Mouse (Mus musculus) frontal cortex, adult 2 months (tissue): ENCODE measurements around the gene Lsamp. TPM values are rescaled to one million over a fixed set of nuclear protein-coding genes. Genes with fewer than 3 reads are reported as not detected.
A peak's percentile ranks its signal among the peaks of the same experiment; 100 is the strongest.

Experiments
- DNase-seq, 2 experiments: peaks; one replicate each; pipeline ENCODE4 v3.0.0; 2022; ENCODE audit warnings: low spot score in 1 of 2; ENCODE audit errors: extremely low spot score in 1 of 2
- polyA plus RNA-seq: library from polyadenylated mRNA; depleted of rRNA; stranded (reverse); fragments of >200 nt; gene quantifications from 2 replicates; pipeline ENCODE4 v1.2.3, GENCODE M21; 2012; rRNA removed

The Lsamp gene
- polyA plus RNA-seq = 96.8 and 100 TPM in 2 replicates

DNA sequence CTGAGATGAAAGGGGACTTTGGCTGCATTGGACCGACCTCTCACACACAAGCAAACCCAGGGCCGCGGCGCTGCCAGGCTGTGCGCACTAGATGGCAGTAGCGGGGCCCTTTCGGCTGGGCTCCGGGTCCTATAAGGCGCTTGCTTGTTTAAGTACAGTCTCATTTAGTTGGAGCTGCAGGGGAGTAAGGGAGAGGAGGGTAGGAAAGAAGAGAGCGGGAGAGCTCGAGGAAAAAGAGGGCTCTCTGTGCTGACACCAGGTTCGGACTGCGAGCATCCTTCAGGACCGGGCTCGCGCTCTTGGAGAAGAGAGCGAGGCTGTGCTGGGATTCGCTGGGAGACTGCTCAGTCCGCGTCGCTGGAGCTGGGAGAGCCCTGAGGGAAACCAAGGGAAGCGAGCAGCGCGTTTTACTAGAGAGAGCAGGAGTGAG, at the start of gene Lsamp:
Gene Lsamp, plus strand, starts transcription at position 157 of the 430 bp plus-strand sequence.
- peak; percentile 70 to 94 for DNase-seq

DNA sequence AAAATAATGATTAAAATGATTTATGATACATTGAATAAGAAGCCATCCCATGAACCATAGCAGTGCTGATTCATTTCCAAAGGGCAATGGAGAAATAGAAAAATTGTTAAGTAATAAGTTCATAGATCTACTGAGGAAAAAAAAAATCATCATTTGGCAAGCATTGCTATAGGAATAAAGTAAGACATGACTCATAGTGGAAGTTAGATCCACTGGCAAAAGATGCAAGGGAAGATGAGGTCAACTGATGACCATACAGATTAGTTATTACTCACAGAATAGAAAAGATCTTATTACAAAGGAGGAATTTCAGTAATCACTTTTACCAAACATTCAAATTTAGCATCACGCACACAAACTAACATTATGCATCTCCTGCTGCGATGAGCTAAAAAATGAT, 26.5 kb upstream of the Lsamp start:
- no peak for DNase-seq

DNA sequence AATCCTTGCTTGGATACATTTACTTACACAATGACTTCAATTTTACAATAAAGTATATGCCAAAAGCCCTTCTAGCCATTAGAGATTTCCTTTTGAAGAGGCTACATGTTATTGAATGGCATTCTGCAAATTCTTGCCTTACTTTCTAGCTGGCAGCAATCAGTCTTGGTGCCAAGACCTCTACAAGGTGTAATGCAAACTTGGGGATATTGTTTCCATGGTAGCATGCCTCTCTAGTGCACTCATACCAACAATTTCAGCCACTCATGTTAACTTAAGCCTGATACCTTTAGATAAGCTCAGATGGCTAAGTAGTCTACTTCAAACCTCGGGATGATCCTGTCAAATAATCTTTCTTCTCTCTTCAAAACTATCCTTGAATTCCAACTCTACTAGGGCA, 11.4 kb upstream of the Lsamp start:
- no peak for DNase-seq

DNA sequence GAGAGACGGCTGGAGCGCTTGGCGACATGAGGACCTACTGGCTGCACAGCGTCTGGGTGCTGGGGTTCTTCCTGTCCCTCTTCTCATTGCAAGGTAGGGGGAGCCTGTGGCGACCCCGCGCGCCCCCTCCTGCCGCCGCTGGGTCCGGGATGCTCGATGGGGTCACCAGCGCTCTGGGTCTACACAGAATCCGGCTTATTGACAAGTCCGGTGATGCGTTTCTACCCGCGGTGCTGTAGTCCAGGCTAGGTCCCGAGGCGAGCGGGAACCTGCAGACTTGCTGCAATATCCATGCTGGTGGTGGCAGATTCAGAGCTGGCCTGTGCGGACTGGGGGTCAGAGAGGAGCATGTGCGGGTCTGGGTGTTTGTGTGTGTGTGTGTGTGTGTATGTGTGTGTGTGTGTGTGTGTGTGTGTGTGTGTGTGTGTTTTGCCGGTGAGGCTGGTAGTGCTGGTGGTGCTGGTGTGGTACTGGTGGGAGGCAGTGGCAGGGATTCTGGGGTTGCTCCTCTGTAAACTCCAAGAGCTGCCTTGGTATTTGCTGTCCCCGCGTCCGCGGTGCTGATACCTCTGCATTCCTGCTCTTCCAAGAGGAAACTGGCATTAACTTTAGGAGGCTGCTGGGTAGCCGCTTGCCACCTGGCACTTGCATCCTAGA, 602 bp downstream of the Lsamp start:
- DNase-seq = peak; percentile 8 to 39

DNA sequence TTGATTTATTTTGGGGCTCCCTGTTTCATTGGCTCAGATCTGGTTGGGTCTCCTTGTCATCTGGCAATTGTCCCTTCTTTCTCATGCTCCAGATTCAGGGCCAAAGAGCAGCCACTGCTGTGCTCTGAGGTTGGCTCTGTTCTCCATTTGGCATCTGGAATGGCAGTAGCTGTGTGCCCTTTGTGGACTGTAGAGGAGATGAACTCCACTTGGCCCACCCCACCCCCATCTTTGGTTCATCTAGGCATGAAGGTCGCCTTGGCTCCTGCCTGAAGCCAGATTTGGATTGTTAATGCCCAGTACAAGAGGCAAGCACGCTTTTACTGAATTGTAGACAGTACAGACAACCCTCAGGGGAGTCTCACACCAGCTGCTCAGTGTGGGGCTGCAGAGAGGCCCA, 4.3 kb downstream of the Lsamp start:
- DNase-seq = peak in 1 of 2 experiments; percentile 36

DNA sequence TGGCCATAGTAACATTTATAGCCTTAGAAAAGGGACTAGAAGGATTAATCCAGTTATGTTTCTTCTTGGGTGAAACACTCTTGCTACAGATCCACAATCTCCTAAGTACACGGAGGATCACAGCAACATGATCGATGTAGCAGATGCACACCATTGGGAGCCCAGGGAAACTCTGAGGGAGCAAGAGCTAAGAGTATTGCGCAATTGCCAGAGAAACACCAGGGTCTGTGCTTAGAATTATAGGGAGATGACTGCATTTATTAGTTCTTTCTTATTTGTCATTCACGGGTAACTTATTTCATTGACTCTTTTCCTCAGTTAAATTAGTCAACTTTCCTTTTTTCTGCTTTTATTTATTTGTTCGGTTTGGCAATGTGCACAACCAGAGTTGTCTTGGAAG, 10.7 kb downstream of the Lsamp start:
- no peak for DNase-seq

DNA sequence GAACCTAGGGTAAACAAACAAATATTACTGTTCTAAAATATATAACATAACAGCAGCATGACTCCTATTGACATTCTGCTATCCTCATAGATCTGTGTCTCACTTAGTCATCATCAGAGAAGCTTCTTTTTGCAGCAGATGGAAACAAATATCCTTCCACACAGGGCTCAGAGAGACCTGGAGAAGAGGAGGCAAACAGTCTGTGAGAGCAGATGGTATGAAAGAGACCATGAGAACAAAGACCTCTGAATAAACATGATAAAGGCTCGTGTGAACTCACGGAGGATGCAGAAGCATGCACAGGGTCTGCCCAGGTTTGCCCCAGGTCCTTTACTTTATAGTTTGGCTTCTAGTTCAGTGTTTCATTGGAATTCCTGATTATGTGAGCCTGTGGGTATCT, 24.6 kb downstream of the Lsamp start:
- DNase-seq = no peak

DNA sequence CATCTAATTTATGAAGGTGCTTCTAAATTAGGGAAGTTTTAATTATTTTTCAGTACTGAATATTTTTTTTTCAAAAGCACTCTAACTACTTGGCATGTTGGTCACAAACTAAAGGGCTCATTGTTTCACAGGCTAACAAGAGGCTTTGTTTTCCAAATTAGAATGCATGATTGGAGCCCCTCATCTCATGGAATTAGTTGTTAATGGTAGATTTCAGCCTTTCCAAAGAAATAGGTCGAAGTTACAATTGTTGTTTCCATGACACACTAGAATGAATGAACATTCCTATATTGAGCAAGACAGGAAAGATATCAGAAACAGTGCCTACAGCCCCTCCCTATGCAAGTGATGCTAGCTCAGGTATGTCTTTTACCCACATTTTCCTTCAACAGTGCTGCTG, 26.9 kb downstream of the Lsamp start:
- DNase-seq = no peak

DNA sequence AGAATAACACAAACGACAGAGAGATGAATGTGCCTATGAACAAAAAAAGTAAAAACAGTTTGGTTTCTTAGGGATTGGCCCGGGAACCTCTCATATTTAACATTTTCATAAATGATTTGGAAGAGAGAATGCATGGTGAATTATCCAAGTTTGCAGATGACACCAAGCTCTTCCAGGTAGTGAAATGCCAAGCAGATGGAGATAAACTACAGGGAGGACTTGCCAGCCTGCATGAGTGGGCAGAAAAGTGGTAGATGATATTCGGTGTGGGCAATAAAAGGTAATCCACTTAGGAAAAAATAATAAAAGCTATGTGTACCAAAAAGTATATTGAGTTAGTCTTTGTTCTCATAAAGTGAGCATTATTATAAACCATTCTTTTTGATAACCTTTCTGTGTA, 38.5 kb downstream of the Lsamp start:
- DNase-seq = no peak

DNA sequence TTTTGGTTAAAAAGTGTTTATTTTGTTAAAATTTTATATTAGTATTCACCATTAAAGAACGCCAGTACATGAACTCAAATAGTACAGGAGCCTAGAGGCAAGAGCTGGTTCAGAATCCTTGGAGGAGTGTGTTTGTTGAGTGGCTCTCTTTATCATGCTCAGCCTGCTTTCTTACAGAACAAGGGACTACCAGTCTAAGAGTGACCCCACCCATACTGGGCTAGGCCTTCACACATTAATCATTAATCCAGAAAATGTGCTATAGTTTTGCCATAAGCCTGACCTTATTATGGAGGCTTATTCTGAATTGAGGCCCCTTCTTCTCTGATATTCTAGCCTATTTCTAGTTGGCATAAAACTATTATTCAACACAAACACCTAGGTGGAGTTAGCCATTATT, 52.6 kb downstream of the Lsamp start:
- no peak for DNase-seq

DNA sequence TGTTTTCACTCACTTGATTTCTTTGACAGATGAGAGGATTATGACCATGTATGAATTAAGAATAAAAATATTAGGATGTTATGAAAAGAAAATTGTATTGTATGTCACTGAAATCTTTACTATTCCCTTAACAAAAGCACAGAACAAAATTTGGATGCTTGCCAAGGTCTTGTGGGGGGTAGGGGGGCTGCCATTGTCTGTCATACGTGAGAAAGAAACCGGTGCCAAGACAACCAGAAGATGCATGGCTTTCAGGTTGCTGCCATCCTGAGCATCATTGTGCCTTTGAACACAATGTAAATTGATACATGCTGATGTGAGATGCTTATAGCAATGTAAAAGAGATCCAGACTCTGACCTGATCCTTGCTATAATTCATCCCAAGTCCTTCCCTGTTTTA, 75.4 kb downstream of the Lsamp start:
- DNase-seq = no peak

DNA sequence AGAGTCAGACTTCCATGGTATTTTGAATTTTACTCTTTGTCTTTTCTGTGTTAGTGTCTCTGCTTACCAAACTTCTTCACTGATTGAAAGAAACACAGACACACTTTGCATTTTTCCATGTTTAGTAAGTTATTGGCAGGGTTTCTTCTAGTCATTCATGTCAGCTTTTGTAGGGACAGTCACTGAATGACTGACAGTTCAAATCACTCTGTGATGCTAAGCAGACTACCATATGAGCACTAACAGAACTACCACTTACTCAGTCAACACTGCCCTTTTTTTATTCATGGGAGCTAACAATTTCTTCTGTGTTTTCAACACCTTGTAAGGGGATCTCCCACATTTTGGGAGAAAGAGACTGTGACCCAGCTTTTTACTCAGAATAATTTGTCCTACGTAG, 75.8 kb downstream of the Lsamp start:
- no peak for DNase-seq

DNA sequence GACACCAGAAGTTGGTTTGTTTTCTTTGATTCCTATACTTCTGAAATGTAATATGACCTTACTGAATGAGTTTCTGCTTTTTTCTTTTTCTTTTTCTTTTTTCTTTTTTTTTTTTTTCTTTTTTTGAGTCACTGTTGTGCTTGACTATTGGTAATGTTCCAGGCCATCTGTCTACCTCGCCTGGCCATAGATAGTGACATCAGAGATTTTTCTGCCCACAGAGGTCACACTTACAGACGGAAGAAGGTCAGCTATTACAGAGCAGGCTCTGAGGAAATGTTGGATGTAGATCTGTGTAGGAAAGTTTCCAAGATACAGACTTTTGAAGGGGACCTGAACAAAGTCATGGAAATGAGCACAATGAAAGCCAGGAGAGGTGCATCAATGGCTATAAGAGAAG, 76.3 kb downstream of the Lsamp start:
- no peak for DNase-seq

DNA sequence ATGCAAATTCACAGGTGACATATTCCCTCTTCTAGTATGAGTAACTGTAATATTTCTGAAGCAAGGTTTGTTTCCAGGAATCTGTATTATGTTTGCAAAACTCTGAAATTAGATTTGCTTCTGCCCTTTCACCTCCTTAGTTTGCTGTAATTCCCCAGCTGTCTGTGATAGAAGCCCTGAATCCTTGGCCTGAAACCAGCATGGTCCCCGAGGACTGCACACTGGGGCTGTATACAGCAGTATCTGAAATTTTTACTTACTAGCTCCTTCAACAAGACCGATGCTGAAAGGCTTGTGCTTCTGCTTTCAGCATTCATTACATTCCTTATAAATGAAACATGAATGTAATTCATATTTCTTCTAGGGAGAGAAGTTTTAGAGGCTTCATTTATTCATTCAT, 91.4 kb downstream of the Lsamp start:
- no peak for DNase-seq

DNA sequence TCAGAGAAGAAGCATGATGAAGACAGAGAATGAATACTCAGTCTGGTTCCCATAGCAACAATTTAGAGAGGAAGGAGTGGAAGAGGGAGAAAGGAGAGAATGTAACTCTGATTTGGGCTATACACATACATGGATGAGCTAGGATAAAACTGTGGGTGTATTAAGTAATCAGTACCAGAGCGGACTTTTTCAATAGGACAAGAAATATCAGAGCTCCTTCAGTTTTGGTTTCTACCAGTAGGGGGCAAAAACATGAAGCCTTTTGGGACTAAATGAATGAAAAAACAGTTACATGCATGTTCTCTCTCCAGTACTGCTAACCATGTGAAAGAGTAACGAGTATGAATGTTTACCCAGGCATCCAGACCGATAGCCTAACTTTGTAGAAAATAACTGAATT, 96.1 kb downstream of the Lsamp start:
- DNase-seq = peak in 1 of 2 experiments; percentile 59

DNA sequence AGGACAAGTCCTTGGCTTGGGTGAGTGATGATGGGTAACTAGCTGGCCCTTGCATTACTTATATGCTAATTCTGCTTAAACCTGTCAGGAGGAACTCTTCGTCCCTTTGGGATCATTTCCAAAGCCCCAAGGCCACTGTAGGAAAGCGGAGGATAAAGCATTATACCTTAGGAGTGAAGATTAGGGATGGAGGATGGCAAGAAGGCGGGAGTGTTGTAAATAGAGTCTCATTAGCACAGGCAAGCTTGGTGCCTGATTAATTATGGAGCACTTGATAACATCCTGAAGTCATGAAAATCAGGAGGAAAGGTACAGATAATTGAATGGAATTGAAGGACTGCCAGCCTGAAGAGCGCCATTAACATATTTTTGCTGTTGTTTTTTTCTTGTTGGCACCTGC, 120.2 kb downstream of the Lsamp start:
- DNase-seq = no peak

DNA sequence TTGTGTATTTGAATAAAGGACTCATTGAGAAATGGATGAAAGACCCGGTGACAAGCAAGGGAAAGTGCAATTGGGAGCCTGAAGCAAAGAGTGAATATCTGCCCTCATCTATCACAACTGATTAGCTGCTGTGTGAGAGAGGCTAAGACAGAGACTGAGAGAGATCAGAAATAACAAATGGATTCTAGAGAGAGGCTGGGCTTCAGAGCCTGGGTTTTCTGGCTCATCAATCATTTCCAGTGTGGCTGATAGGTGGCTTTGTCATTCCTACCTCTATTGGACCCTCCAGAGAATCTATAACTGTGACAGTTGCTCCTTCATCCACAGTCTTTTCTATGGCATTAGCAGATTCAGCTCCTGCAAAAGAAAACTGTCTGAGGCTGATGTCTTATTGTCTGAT, 198.8 kb downstream of the Lsamp start:
- no peak for DNase-seq

DNA sequence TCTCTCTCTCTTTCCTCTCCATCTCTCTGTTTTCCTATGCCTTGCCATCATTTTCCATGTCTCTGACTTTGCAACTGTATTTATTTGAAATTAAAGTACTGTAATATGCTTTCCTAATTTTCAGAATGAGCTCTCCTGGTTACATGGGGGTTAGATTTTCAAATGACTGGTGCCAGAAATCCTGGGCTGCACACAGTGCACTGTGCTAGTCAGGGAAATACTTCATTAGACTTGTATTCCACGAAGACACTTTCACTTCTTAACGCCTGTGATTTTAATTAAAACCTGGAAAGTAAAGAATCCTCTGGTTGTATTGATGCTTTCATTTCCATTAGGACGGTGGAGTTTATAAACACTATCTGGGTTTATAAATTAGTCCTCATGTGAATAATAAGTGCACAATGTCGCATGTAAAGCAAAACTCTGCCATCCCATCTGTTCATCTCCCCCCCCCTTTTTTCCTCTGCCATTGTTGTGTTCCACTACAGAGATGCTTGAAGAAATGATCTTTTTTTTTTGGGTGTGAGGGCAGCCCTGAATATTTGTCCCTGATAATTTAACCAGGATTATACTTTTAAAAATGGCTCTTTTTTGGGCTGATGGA, 203.9 kb downstream of the Lsamp start:
- no peak for DNase-seq

DNA sequence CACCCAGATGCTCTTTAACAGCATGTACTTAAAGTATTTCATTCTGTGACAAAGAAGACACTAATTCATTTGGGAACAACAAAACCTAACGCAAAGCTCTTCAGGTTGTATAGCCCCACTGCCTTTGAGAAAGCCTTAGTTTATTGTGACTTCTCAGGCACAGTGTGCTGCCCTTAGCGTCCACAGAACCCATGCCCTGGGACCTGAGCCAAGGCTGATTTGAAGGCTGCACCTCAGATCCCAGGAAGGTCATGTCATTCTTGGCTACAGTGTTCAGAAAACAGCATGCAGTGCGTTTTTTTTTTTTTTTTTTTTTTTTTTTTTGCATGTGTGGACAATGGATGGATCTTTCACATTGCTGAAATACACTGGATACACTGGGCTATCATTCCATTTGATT, 210.2 kb downstream of the Lsamp start:
- no peak for DNase-seq

DNA sequence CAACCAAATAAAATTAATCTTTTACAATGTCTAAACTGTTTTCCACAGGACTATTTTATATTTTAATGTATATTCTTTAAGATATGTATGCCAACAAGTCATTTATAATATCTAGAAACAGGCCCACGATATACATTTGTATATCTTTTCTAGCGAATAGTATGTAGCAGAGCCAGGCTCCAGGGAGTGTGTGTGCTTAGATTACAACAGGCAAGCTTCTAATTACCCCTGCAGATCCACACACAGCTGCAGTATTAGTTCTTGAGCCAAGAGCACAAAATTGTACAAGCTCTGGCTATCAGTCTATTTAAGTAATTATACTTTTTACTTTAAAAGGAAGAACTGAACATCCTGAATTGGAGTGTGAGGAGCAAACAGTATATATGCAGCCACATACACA, 210.7 kb downstream of the Lsamp start:
- DNase-seq = no peak

DNA sequence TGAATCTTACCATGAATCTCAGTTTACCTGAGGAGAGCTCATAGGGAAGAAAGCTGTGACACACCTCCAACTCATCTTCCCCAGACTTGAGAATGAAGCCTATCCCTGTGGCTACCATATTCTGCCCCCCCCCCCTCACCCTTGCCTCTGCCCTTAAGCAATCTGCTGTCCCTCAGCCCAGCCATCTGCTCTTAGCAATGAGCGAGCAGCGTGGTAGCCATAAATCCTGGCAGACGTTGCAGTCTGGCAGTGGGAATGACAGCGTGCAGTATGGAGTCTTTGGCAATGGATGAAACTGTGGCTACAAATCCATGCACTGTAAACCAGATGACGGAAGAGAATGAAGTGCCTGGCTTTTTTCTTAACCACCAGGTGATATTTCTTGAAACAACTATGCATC, 244.5 kb downstream of the Lsamp start:
- no peak for DNase-seq

DNA sequence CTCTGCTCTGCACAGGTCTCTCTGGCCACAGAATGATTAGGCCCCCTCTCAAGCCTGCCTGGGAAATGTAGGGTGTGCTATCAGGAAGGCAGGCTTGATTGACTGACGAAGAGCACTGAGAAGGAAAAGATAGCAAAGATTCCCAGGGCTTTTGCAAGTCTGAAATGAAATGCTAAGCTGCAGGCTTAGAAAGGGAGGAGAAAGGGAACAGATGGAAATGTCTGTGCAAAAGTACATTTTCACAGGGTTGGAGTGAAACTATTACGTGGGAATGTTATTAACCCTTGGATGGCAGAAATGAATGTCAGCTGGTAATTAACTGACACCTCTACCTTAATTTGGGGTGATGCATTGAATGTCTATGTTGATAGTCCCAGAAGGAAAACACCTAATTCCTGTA, 248.9 kb downstream of the Lsamp start:
- DNase-seq = no peak
